In the genomic region with DNA sequence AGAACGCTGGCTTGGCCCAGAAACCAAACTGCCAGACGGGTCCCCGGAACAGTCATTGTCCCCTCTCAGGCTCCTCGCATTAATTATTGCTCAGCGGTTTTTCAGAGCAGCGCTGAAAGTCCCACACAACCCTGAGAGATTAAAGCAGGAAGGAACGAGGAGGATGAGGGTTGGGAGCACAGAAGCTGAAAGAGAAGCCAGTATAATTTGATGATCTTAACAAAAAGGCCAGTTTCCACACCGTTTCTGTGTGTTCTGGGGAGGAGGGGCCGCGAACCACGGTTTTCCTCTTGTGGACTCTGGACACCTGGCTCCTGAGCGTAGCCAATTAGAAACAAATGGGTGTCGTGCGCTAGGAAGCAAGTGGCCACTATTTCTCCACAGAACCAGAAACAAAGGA, we compare ENCODE assay signal across 8 mouse cellular contexts.
DNase-seq lines count a peak whose midpoint lies in the region; ATAC-seq lines count a peak whose summit lies in the region.
"Had no signal": no experiment of that assay in that cellular context is flagged by ENCODE, and none has a peak within 500 bp of the region (broad histone marks: within the 10 kb centered on the region; RNA-seq: fewer than 3 reads in every experiment).

No protein-coding gene starts in this region.

- H3K9me3 ChIP-seq in intestine, embryonic 14.5 days (ENCODE audit: control insufficient read depth, low read length) = no peaks in the 10 kb centered on the region

- no peak overlapping the region for H3K27ac ChIP-seq in intestine, embryonic 14.5 days (ENCODE audit: low read depth)

- H3K9ac ChIP-seq in intestine, embryonic 14.5 days (ENCODE audit: low read length) = no peak overlapping the region

- DNase-seq in Muller cell, postnatal 12 days (ENCODE audit: inconsistent ontology term) = peak; percentile 9
- DNase-seq in embryo, embryonic 10.5 days (ENCODE audit: low spot score) = peak; percentile 59
- no peak for DNase-seq in intestine, embryonic 14.5 days (ENCODE audit: low spot score)
- peak; percentile 2 for DNase-seq in naive thymus-derived CD4-positive, alpha-beta T cell, adult 2 months (ENCODE audit: low read depth)
- no peak for DNase-seq in left cerebral cortex, adult 18-20 months (ENCODE audit: low spot score in 2 of 2)
- DNase-seq in adrenal gland, postnatal 25 days = no peak
- DNase-seq in left cerebral cortex, postnatal 25 days (ENCODE audit: low spot score in 2 of 2) = no peak
- DNase-seq: right cerebral cortex, adult 18-20 months had no signal

- ATAC-seq in intestine, embryonic 14.5 days (replicated peaks; ENCODE audit: low FRiP score, low TSS enrichment, low read depth) = no peak

- H3K4me3 ChIP-seq in intestine, embryonic 14.5 days (ENCODE audit: low read depth, low read length) = peak overlapping the region; percentile 20; the same call in 1 of the 2 replicates

- intact Hi-C loops in left cerebral cortex, postnatal 25 days (cut with DNase I) = no loop called here

- WGBS in intestine, embryonic 14.5 days = 4% methylated on average over 14 of the region's 14 CpGs

- H3K4me2 ChIP-seq in intestine, embryonic 14.5 days (ENCODE audit: low read length) = peak overlapping the region; percentile 37

- H3K27me3 ChIP-seq in intestine, embryonic 14.5 days (replicated peaks; ENCODE audit: control insufficient read depth, insufficient read depth, low read length) = peaks cover 22% of the 10 kb centered on the region

- 0 out of 2 replicates have a peak, but pooled peaks cover 14% of the 10 kb centered on the region for H3K4me1 ChIP-seq in intestine, embryonic 14.5 days (replicated peaks; ENCODE audit: control insufficient read depth, insufficient read depth, low read length)

- no peaks in the 10 kb centered on the region for H3K36me3 ChIP-seq in intestine, embryonic 14.5 days (ENCODE audit: control insufficient read depth, insufficient read depth, low read length)

Comparison
In these comparisons a context has a peak if more than half of its experiments do, and no peak if none do; other contexts are left out.
1. DNase-seq: peak in Muller cell, postnatal 12 days (single experiment), embryo, embryonic 10.5 days (single experiment) and naive thymus-derived CD4-positive, alpha-beta T cell, adult 2 months (single experiment); none in intestine, embryonic 14.5 days (single experiment), left cerebral cortex, adult 18-20 months (0 of 2), adrenal gland, postnatal 25 days (single experiment) and left cerebral cortex, postnatal 25 days (0 of 2).